Mouse (Mus musculus) hindbrain, embryonic 11.5 days (tissue): ENCODE results near the gene 1110008P14Rik. TPM values are rescaled to one million over a fixed set of nuclear protein-coding genes. Genes with fewer than 3 reads are reported as not detected.

ENCODE experiments used
- ATAC-seq: fragments of 200-750 bp; cut with Nextera tagmentation; 2 replicates; pipeline ENCODE4 v1.8.0; 2017; ENCODE audit warnings: mild to moderate bottlenecking, moderate TSS enrichment, moderate library complexity; ENCODE audit not compliant: low FRiP score
- DNase-seq: peaks from one replicate; pipeline ENCODE4 v3.0.0-alpha.2; 2015; ENCODE audit warnings: low spot score
- H3K27ac ChIP-seq: fragments of 300-500 bp; sonication (generic); 2 replicates; pipeline ENCODE4 v1.5.1; 2014; ENCODE audit warnings: mild to moderate bottlenecking, low read depth, low read length
- H3K27me3 ChIP-seq: fragments of 300-500 bp; sonication (generic); 2 replicates; pipeline ENCODE4 v1.6.1; 2014; ENCODE audit warnings: mild to moderate bottlenecking, low read length, moderate library complexity, mixed read lengths; ENCODE audit not compliant: control insufficient read depth, insufficient read depth
- H3K36me3 ChIP-seq: fragments of 300-500 bp; sonication (generic); 2 replicates; pipeline ENCODE4 v1.6.1; 2014; ENCODE audit warnings: mild to moderate bottlenecking, low read length, moderate library complexity, mixed read lengths; ENCODE audit not compliant: control insufficient read depth, insufficient read depth
- H3K4me1 ChIP-seq: fragments of 300-500 bp; sonication (generic); replicated peaks from 2 replicates; pipeline ENCODE4 v1.6.1; 2014; ENCODE audit warnings: low read length, mixed read lengths; ENCODE audit not compliant: control insufficient read depth, insufficient read depth
- H3K4me2 ChIP-seq: fragments of 300-500 bp; sonication (generic); replicated peaks from 2 replicates; pipeline ENCODE4 v1.6.1; 2014; ENCODE audit warnings: mild to moderate bottlenecking, low read depth, low read length
- H3K4me3 ChIP-seq: fragments of 300-500 bp; sonication (generic); 2 replicates; pipeline ENCODE4 v1.5.1; 2014; ENCODE audit warnings: low read depth, low read length
- H3K9ac ChIP-seq: fragments of 300-500 bp; sonication (generic); 2 replicates; pipeline ENCODE4 v1.6.1; 2014; ENCODE audit warnings: low read depth, low read length
- H3K9me3 ChIP-seq: fragments of 300-500 bp; sonication (generic); 2 replicates; pipeline ENCODE4 v1.6.1; 2016; ENCODE audit warnings: low read length; ENCODE audit not compliant: control insufficient read depth
- WGBS: fragments of 180-500 bp; shearing (Covaris S2); extraction: QIAGEN DNeasy Blood & Tissue Kit; methylation state at CpG from one replicate; pipeline ENCODE4 v1.1.7; 2014; 5-methylcytosine and 5-hydroxymethylcytosine counted together
- polyA plus RNA-seq: library from polyadenylated mRNA; unstranded; fragments of >200 nt; fragmentation: Nextera tagmentation; extraction: Ambion mirVana; gene quantifications from 2 replicates; pipeline ENCODE4 v1.2.1, GENCODE M21; 2014

The 1110008P14Rik gene
- polyA plus RNA-seq, 1 experiment from 2014 or later, result 62.7 TPM

- no peak overlapping the region for H3K4me3 ChIP-seq
- H3K27me3 ChIP-seq, result no peaks in the 10 kb centered on the region
- ATAC-seq (no peak), DNase-seq (no peak)
- H3K27ac ChIP-seq, result no peak overlapping the region
- no peaks in the 10 kb centered on the region for H3K9me3 ChIP-seq
- H3K9ac ChIP-seq, result no peak overlapping the region
- no peak overlapping the region for H3K4me2 ChIP-seq
- H3K4me1 ChIP-seq, result no peaks in the 10 kb centered on the region
- peaks cover 12% of the 10 kb centered on the region for H3K36me3 ChIP-seq
- 96% methylated on average over 12 of the region's 12 CpGs for WGBS
Observed at GRCm38 (mm10) chr2:32415801-32416200, 34.1 kb upstream of the 1110008P14Rik start.

- Histone ChIP-seq H3K36me3 (peaks cover 9% of the 10 kb centered on the region), H3K27me3 (no peaks in the 10 kb centered on the region), H3K9me3 (no peaks in the 10 kb centered on the region), H3K4me2 (no peak overlapping the region), H3K4me1 (no peaks in the 10 kb centered on the region), H3K27ac (no peak overlapping the region), H3K4me3 (no peak overlapping the region), H3K9ac (no peak overlapping the region)
- DNase-seq (no peak), ATAC-seq (no peak)
- WGBS, result 59% methylated on average over 5 of the region's 5 CpGs
Observed at GRCm38 (mm10) chr2:32413936-32414335, 32.2 kb upstream of the 1110008P14Rik start.

GRCm38 (mm10) chr2:32412742-32413531 lies 31.2 kb upstream of the 1110008P14Rik start:
- DNase-seq (no peak), ATAC-seq (no peak)
- WGBS, result 89% methylated on average over 6 of the region's 6 CpGs
- no peak overlapping the region for H3K4me2 ChIP-seq
- no peak overlapping the region for H3K4me3 ChIP-seq
- H3K27me3 ChIP-seq, result no peaks in the 10 kb centered on the region
- peaks cover 9% of the 10 kb centered on the region for H3K36me3 ChIP-seq
- H3K9ac ChIP-seq, result no peak overlapping the region
- no peaks in the 10 kb centered on the region for H3K9me3 ChIP-seq
- no peak overlapping the region for H3K27ac ChIP-seq
- H3K4me1 ChIP-seq, result no peaks in the 10 kb centered on the region

DNA sequence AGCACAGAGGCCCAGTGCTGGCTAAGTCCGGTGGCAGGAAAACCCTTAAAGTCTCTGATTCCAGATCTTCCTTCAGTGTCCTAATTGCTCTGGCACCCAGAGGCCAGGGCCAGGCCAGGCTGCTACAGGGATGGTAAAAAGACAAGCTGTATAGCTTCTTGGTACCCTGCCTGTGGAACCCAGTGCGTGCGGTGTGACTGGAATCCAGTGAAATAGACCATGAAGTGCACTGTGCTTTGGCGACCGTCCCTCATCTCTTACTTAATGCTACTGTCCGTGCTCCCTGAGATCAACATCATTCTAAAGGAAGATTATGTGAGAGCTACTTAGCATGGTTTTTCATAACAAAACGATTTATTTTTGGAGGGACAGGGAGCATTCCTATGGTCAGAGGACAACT lies 29.7 kb upstream of the 1110008P14Rik start:
- WGBS, result 84% methylated on average over 7 of the region's 7 CpGs
- no peaks in the 10 kb centered on the region for H3K4me1 ChIP-seq
- no peaks in the 10 kb centered on the region for H3K9me3 ChIP-seq
- no peak for DNase-seq
- no peak overlapping the region for H3K27ac ChIP-seq
- ATAC-seq, result no peak
- no peak overlapping the region for H3K9ac ChIP-seq
- peaks cover 6% of the 10 kb centered on the region for H3K36me3 ChIP-seq
- no peaks in the 10 kb centered on the region for H3K27me3 ChIP-seq
- no peak overlapping the region for H3K4me2 ChIP-seq
- no peak overlapping the region for H3K4me3 ChIP-seq

- Histone ChIP-seq H3K9ac (no peak overlapping the region), H3K27ac (peak overlapping the region; percentile 36)
- 69% methylated on average over 25 of the region's 25 CpGs for WGBS
Observed at GRCm38 (mm10) chr2:32408429-32409424, 27.0 kb upstream of the 1110008P14Rik start.

DNA sequence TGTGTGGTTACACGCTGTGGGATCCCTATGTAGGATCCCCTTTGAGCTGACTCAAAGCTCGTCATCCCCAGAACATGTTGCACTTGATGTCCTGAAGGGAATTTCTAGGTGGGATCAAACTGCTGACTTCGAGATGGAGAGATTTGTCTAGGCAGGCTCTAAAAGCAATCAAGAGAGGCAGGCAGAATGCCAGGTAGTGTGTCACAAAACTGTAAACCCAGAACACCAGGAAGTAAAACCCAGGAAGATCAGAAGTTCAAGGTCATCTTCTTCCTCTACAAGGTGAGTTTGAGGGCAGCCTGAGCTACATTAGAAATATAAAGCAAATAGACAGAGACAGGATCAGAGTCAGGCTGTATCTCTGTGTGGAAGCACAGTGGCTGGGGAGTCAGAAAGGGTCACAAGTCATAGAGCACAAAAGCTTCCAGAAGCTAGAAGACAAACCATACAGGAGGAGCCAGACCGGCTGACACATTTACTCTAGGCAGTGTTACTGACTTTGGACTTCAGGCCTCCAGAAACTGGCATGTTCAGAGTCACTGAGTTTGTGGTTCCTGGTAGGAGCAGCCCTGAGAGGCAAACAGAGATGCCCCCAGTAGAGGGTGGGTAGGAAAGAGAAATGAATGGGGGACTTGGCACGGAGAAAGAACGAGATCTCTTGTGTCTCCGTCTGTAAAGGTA lies 25.5 kb upstream of the 1110008P14Rik start:
- Histone ChIP-seq H3K4me2 (no peak overlapping the region), H3K27me3 (no peaks in the 10 kb centered on the region), H3K9ac (no peak overlapping the region), H3K36me3 (no peaks in the 10 kb centered on the region; the same call in 1 of the 2 replicates), H3K9me3 (no peaks in the 10 kb centered on the region), H3K4me3 (no peak overlapping the region), H3K4me1 (no peaks in the 10 kb centered on the region), H3K27ac (no peak overlapping the region)
- no peak for ATAC-seq
- no peak for DNase-seq
- WGBS, result 91% methylated on average over 7 of the region's 7 CpGs

More at GRCm38 (mm10) chr2:32408429-32409424, 27.0 kb upstream of the 1110008P14Rik start:
- ATAC-seq, result no peak
- Histone ChIP-seq H3K36me3 (no peaks in the 10 kb centered on the region), H3K4me3 (no peak overlapping the region), H3K4me2 (no peak overlapping the region), H3K27me3 (no peaks in the 10 kb centered on the region), H3K4me1 (no peaks in the 10 kb centered on the region), H3K9me3 (no peaks in the 10 kb centered on the region)
- DNase-seq, result peak; percentile 34

DNA sequence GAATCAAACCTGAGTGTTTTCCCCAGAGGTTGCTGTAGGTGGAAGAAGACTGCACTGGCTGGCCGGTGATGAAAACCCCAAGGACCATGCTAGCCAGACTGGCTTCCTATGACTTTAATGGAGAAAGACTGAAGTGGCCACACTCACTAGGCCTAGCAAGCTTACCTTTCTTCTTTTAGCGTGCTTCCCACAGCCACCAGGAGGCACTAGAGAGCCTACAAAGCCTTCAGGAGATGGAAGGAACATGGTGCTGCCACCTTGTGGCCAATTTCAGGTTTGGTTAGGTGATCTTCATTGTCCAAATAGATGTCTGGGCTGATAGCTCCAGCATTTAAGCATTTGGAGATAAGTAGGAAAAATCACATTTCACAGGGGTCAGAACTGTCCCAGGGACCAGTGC lies 22.9 kb upstream of the 1110008P14Rik start:
- ATAC-seq (no peak), DNase-seq (peak; percentile 99)
- Histone ChIP-seq H3K4me1 (no peaks in the 10 kb centered on the region), H3K4me3 (no peak overlapping the region), H3K9ac (no peak overlapping the region), H3K27me3 (no peaks in the 10 kb centered on the region), H3K9me3 (no peaks in the 10 kb centered on the region), H3K4me2 (no peak overlapping the region), H3K27ac (no peak overlapping the region), H3K36me3 (no peaks in the 10 kb centered on the region; the same call in 1 of the 2 replicates)
- 25% methylated on average over 2 of the region's 2 CpGs for WGBS

- Histone ChIP-seq H3K9me3 (no peaks in the 10 kb centered on the region), H3K4me1 (peaks cover 4% of the 10 kb centered on the region; the same call in 1 of the 2 replicates), H3K4me3 (peak overlapping the region; percentile 89), H3K4me2 (peak overlapping the region; percentile 57), H3K27ac (no peak overlapping the region), H3K36me3 (no peaks in the 10 kb centered on the region), H3K27me3 (no peaks in the 10 kb centered on the region), H3K9ac (peak overlapping the region; percentile 86)
- DNase-seq, result no peak
- no peak for ATAC-seq
- under 1% methylated on average over 15 of the region's 15 CpGs for WGBS
Observed at GRCm38 (mm10) chr2:32396695-32397094, 15.0 kb upstream of the 1110008P14Rik start.
